Mouse (Mus musculus) heart, postnatal 0 days (tissue): ENCODE results near the gene Xbp1.

Source experiments
- CTCF ChIP-seq: IDR thresholded peaks from 2 replicates; pipeline ENCODE4 v1.5.1; 2016; ENCODE audit warnings: antibody characterized with exemption, control low read depth, low read depth
- EP300 ChIP-seq: IDR thresholded peaks from 2 replicates; pipeline ENCODE4 v1.6.1; 2016; ENCODE audit warnings: antibody characterized with exemption, low read depth

DNA sequence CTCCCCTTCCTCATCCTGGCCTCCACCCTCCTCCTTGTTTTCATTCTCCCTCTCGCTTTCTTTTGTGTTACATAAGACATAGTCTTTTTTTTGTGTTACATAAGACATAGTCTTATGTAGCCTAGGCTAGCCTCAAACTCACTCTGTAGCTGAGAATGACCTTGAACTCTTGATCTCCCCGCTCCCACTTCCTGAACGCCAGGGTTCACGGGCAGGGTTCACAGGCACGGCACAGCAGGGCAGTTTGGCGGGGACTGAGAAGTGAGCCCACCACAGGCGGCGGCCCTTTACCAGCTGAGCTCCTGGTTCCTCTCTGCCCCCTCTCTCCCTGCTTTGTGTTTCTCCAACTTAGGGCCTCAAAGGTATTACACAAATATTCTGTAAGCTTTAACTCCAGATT, 7.5 kb upstream of the Xbp1 start:
- TF ChIP-seq CTCF, result no peak
- no peak for TF ChIP-seq EP300
